Mouse (Mus musculus) ES-Bruce4 (cell line): ENCODE data around the gene Akap2. TPM values are rescaled to one million over a fixed set of nuclear protein-coding genes. Genes with fewer than 3 reads are reported as not detected.

Experiments
- H3K27ac ChIP-seq: 2 replicates; pipeline ENCODE4 v1.5.1; 2012; ENCODE audit warnings: low read length, inconsistent platforms; ENCODE audit not compliant: insufficient read depth
- H3K27me3 ChIP-seq: 2 replicates; pipeline ENCODE4 v1.6.1; 2012; ENCODE audit warnings: mild to moderate bottlenecking, low read length, inconsistent platforms; ENCODE audit not compliant: control insufficient read depth, poor library complexity, insufficient read depth, severe bottlenecking
- H3K36me3 ChIP-seq: 2 replicates; pipeline ENCODE4 v1.6.1; 2012; ENCODE audit warnings: inconsistent platforms, mild to moderate bottlenecking, low read length, moderate library complexity; ENCODE audit not compliant: control insufficient read depth, poor library complexity, insufficient read depth, severe bottlenecking
- H3K4me1 ChIP-seq: one replicate; pipeline ENCODE4 v1.8.1; 2011; ENCODE audit warnings: low read length; ENCODE audit not compliant: control insufficient read depth, insufficient read depth
- H3K4me3 ChIP-seq: 2 replicates; pipeline ENCODE4 v1.5.1; 2011; ENCODE audit warnings: low read depth, mild to moderate bottlenecking, low read length
- H3K9ac ChIP-seq: 2 replicates; pipeline ENCODE4 v1.6.1; 2012; ENCODE audit warnings: low read depth, mild to moderate bottlenecking, inconsistent platforms; ENCODE audit not compliant: poor library complexity, severe bottlenecking
- H3K9me3 ChIP-seq: replicated peaks from 2 replicates; pipeline ENCODE4 v1.6.1; 2012; ENCODE audit warnings: mild to moderate bottlenecking, low read length, inconsistent platforms; ENCODE audit not compliant: control insufficient read depth, poor library complexity, insufficient read depth, severe bottlenecking
- CTCF ChIP-seq: IDR thresholded peaks from one replicate; pipeline ENCODE4 v1.8.1; 2011; ENCODE audit warnings: low read depth, low read length
- EP300 ChIP-seq: IDR thresholded peaks from 2 replicates; pipeline ENCODE4 v1.6.1; 2011; ENCODE audit warnings: low read depth, low read length; ENCODE audit not compliant: insufficient read depth
- POLR2A ChIP-seq: IDR thresholded peaks from one replicate; pipeline ENCODE4 v1.8.1; 2011; ENCODE audit warnings: low read length; ENCODE audit not compliant: insufficient read depth
- polyA plus RNA-seq: library from polyadenylated mRNA; stranded (reverse); fragments of >200 nt; gene quantifications from 2 replicates; pipeline ENCODE4 v1.2.4, GENCODE M21; 2011; ENCODE audit warnings: low read depth; ENCODE audit not compliant: missing spikeins, insufficient read depth, insufficient read length

Akap2 gene
- polyA plus RNA-seq, 1 experiment: 96.5 TPM

DNA sequence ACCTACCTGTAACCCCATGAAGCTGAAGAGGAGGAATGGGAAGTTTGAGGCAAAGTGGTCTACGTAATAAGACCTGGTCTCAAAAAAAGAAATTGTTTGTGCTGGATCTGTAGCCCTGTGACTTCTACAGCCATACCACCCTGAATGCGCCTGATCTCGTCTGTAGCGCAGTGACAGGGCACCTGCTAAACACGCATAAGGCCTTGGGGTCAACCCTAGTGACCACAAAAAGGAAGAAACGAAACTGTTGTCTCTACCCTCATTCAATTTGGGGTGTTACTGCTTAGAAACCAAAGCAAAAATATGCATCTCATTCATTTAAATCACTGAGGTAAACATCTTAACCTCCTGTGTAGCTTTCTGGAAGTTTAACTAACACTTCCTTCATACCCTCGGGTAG, 12.9 kb upstream of the Akap2 start:
- H3K9ac ChIP-seq: no peak overlapping the region
- H3K27me3 ChIP-seq: no peaks in the 10 kb centered on the region
- no peaks in the 10 kb centered on the region for H3K36me3 ChIP-seq
- no peak overlapping the region for H3K27ac ChIP-seq
- peaks cover 4% of the 10 kb centered on the region for H3K4me1 ChIP-seq
- no peaks in the 10 kb centered on the region for H3K9me3 ChIP-seq
- no peak for TF ChIP-seq CTCF
- no peak overlapping the region for H3K4me3 ChIP-seq

DNA sequence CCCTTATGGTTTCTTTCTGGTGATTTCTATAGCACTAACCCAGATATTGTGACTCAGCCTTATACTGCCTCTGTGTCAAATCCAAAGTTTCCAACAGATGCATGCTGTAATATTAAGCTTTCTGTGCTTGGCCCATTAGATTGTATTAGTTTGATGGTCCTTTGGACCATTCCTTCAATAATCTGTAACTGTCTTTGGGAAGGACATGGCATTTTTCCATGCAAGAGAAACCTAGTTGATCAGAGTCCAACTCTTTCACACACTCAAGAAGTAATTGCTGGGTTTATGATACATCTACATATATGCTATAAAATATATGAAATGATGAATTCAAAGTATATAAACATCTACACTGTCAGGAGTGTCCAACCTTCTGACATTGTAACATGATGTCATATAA, 1.6 kb upstream of the Akap2 start:
- H3K9ac ChIP-seq: no peak overlapping the region

DNA sequence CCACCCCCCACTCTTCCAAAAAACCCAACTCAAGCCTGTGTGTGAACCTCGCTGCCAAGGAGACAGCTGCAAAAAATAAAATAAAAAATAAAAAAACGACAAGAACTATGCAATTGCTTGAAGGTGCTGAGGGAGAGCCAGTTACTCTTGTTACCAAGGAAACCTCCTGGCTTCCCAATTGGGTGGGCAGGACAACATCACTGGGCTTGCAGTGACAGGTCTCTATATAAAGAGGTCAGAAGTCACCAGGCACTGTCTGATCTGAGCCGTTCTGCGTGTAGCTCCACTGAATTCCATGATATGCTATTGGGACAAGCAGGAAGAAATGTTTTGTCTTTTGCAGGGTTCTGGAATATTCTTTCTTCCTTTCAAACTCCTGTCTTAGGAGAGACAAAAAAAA, 722 bp upstream of the Akap2 start:
- Histone ChIP-seq H3K27ac (no peak overlapping the region), H3K27me3 (no peaks in the 10 kb centered on the region), H3K9ac (no peak overlapping the region), H3K4me3 (no peak overlapping the region), H3K4me1 (peaks cover 3% of the 10 kb centered on the region), H3K36me3 (no peaks in the 10 kb centered on the region), H3K9me3 (no peaks in the 10 kb centered on the region; the same call in 1 of the 2 replicates)
- TF ChIP-seq CTCF (no peak), POLR2A (no peak), EP300 (no peak)

More for the DNA sequence above, 1.6 kb upstream of the Akap2 start:
- TF ChIP-seq EP300 (no peak), POLR2A (no peak), CTCF (no peak)
- no peaks in the 10 kb centered on the region; the same call in 1 of the 2 replicates for H3K9me3 ChIP-seq
- no peaks in the 10 kb centered on the region for H3K27me3 ChIP-seq
- no peaks in the 10 kb centered on the region for H3K36me3 ChIP-seq
- H3K4me1 ChIP-seq: peaks cover 3% of the 10 kb centered on the region
- H3K4me3 ChIP-seq: no peak overlapping the region
- no peak overlapping the region for H3K27ac ChIP-seq

DNA sequence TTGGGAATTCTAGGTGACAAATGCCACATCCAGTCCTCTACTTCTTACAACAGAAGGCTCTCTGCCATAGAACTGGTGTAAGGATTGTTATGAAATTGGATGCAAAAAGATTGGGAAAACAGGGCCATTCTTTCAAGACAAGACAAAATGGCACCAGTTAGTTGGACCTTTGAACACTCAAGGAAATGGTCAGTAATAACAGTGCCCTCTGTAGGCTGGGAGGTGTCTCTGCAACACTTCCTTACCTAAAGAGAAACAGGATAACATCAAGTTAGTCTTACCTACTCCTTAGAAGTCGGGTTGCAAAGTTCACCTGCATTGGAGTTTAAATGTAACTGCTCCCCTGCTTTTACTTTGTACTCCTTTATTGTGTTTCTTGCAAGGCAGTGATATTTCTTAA, 1.9 kb downstream of the Akap2 start:
- H3K27me3 ChIP-seq: no peaks in the 10 kb centered on the region
- no peaks in the 10 kb centered on the region; the same call in 1 of the 2 replicates for H3K9me3 ChIP-seq
- no peak for TF ChIP-seq POLR2A
- no peak for TF ChIP-seq EP300
- TF ChIP-seq CTCF: no peak
- H3K36me3 ChIP-seq: no peaks in the 10 kb centered on the region
- H3K4me3 ChIP-seq: no peak overlapping the region
- H3K27ac ChIP-seq: no peak overlapping the region
- no peak overlapping the region for H3K9ac ChIP-seq
- peaks cover 5% of the 10 kb centered on the region for H3K4me1 ChIP-seq

DNA sequence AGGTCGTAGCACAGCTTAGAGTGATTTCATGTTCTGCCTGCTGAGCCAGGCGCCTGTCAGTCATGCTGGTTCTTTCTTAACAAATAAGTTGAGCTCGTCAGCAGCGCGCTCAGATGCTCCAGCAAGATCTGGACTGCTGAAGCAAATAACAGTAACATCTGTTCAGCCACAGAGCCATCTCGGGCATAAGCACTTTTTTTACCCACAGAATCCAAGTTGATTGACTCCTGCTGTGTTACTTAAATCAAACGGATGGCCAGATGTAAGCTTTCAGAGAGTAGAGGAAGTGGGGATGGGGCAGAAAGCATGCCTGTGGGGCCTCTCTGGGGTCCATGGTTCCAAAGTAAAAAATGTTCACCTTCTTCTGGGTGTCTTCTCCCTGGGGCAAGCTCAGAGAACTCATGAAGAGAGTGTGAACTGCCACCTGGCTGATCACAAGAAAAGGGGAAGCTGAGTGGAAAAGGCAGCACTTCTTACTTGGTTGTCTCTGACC, 3.5 kb downstream of the Akap2 start:
- Histone ChIP-seq H3K27me3 (no peaks in the 10 kb centered on the region), H3K9ac (no peak overlapping the region), H3K4me3 (no peak overlapping the region), H3K9me3 (no peaks in the 10 kb centered on the region; the same call in 1 of the 2 replicates), H3K27ac (no peak overlapping the region), H3K4me1 (peaks cover 5% of the 10 kb centered on the region), H3K36me3 (no peaks in the 10 kb centered on the region)
- TF ChIP-seq POLR2A: no peak
- TF ChIP-seq CTCF: no peak
- no peak for TF ChIP-seq EP300

DNA sequence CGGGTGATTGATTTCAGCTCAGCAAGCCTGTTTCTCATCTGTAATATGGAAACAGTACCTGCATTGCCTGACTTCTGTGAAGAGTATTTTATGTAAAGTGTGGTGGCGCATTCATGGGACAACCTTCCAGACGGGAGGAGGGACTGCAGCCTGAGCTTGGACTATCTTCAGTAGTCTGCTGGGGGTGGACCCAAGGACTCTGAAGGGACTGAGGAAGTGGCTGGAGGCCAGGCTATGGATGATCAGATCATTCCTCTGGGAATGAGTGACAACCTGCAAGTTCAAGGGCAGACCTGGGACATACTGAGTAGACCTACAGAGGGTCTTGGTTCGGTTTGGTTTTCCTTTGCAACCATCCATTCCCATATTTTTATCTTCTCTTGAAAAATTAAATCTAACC, 4.8 kb downstream of the Akap2 start:
- no peak overlapping the region for H3K27ac ChIP-seq
- TF ChIP-seq CTCF (no peak), EP300 (no peak), POLR2A (no peak)
- H3K27me3 ChIP-seq: no peaks in the 10 kb centered on the region
- H3K36me3 ChIP-seq: no peaks in the 10 kb centered on the region
- H3K9ac ChIP-seq: no peak overlapping the region
- no peaks in the 10 kb centered on the region; the same call in 1 of the 2 replicates for H3K9me3 ChIP-seq
- H3K4me3 ChIP-seq: no peak overlapping the region
- H3K4me1 ChIP-seq: peaks cover 5% of the 10 kb centered on the region
